Mouse (Mus musculus): ENCODE data around the gene Sox6.

Sox6 gene

GRCm38 (mm10) chr7:115891482-115891881 lies 147.1 kb downstream of the Sox6 start:
- no peak for DNase-seq (ENCODE audit: low read depth, low spot score)

- DNase-seq (ENCODE audit: low read depth, low spot score), result peak; percentile 80
These were observed 148.7 kb downstream of the Sox6 start for GRCm38 (mm10) chr7:115889926-115890325.

- no peak for DNase-seq (ENCODE audit: low read depth, low spot score)
These were observed 150.0 kb downstream of the Sox6 start for GRCm38 (mm10) chr7:115888561-115888960.

GRCm38 (mm10) chr7:115888120-115888519 lies 150.5 kb downstream of the Sox6 start:
- DNase-seq (ENCODE audit: low read depth, low spot score), result no peak

GRCm38 (mm10) chr7:115872903-115873302 lies 165.7 kb downstream of the Sox6 start:
- no peak for DNase-seq (ENCODE audit: low read depth, low spot score)

GRCm38 (mm10) chr7:115868504-115868903 lies 170.1 kb downstream of the Sox6 start:
- no peak for DNase-seq (ENCODE audit: low read depth, low spot score)

- no peak for DNase-seq (ENCODE audit: low read depth, low spot score)
These were observed 170.9 kb downstream of the Sox6 start for GRCm38 (mm10) chr7:115867518-115868270.

GRCm38 (mm10) chr7:115866698-115867500 lies 171.7 kb downstream of the Sox6 start:
- DNase-seq (ENCODE audit: low read depth, low spot score), result no peak

- no peak for DNase-seq (ENCODE audit: low read depth, low spot score)
These were observed 172.5 kb downstream of the Sox6 start for GRCm38 (mm10) chr7:115865979-115866697.

- no peak for DNase-seq (ENCODE audit: low read depth, low spot score)
These were observed 173.4 kb downstream of the Sox6 start for GRCm38 (mm10) chr7:115865231-115865630.

GRCm38 (mm10) chr7:115864411-115864810 lies 174.2 kb downstream of the Sox6 start:
- no peak for DNase-seq (ENCODE audit: low read depth, low spot score)

- peak; percentile 36 for DNase-seq (ENCODE audit: low read depth, low spot score)
These were observed 178.8 kb downstream of the Sox6 start for GRCm38 (mm10) chr7:115859691-115860401.

- DNase-seq (ENCODE audit: low read depth, low spot score), result no peak
These were observed 187.5 kb downstream of the Sox6 start for GRCm38 (mm10) chr7:115851131-115851530.

GRCm38 (mm10) chr7:115845791-115846366 lies 192.7 kb downstream of the Sox6 start:
- no peak for DNase-seq (ENCODE audit: low read depth, low spot score)

GRCm38 (mm10) chr7:115844910-115845309 lies 193.7 kb downstream of the Sox6 start:
- no peak for DNase-seq (ENCODE audit: low read depth, low spot score)

- DNase-seq (ENCODE audit: low read depth, low spot score), result no peak
These were observed 194.2 kb downstream of the Sox6 start for GRCm38 (mm10) chr7:115844431-115844830.

GRCm38 (mm10) chr7:115842251-115842650 lies 196.3 kb downstream of the Sox6 start:
- no peak for DNase-seq (ENCODE audit: low read depth, low spot score)

- DNase-seq (ENCODE audit: low read depth, low spot score), result no peak
These were observed 198.0 kb downstream of the Sox6 start for GRCm38 (mm10) chr7:115840613-115841012.

GRCm38 (mm10) chr7:115835005-115835404 lies 203.6 kb downstream of the Sox6 start:
- DNase-seq (ENCODE audit: low read depth, low spot score), result no peak

- peak; percentile 26 for DNase-seq (ENCODE audit: low read depth, low spot score)
These were observed 204.9 kb downstream of the Sox6 start for GRCm38 (mm10) chr7:115833701-115834100.
